Mouse (Mus musculus) C2C12 (cell line): ENCODE results near the gene Ms4a13. TPM values are rescaled to one million over a fixed set of nuclear protein-coding genes. Genes with fewer than 3 reads are reported as not detected.
"Not testable (repeated sequence)": the region's sequence is repeated elsewhere in the genome, so short reads cannot be mapped to it uniquely, and the experiment has no call there.

Experiments used
- H3K27me3 ChIP-seq: one replicate; pipeline ENCODE4 v1.6.1; 2011; ENCODE audit not compliant: control insufficient read depth, insufficient read depth, insufficient read length
- H3K36me3 ChIP-seq: one replicate; pipeline ENCODE4 v1.6.1; 2011; ENCODE audit not compliant: control insufficient read depth, insufficient read depth
- H3K4me3 ChIP-seq: one replicate; pipeline ENCODE4 v1.5.1; 2011; ENCODE audit warnings: mild to moderate bottlenecking, control low read depth; ENCODE audit not compliant: poor library complexity, insufficient read depth, severe bottlenecking
- H3K79me2 ChIP-seq: one replicate; pipeline ENCODE4 v1.6.1; 2011; ENCODE audit not compliant: control insufficient read depth, insufficient read depth
- H3K79me3 ChIP-seq: one replicate; pipeline ENCODE4 v1.6.1; 2011; ENCODE audit warnings: low read depth, control low read depth
- H3ac ChIP-seq: one replicate; pipeline ENCODE3; 2011; ENCODE audit warnings: low read depth; ENCODE audit not compliant: control insufficient read depth, insufficient read length
- CEBPB ChIP-seq: IDR thresholded peaks from one replicate; pipeline ENCODE4 v1.6.1; 2011; ENCODE audit warnings: low read depth, mild to moderate bottlenecking, control low read depth, moderate library complexity
- CTCF ChIP-seq: IDR thresholded peaks from one replicate; pipeline ENCODE4 v1.5.1; 2011; ENCODE audit not compliant: control insufficient read depth, insufficient read depth, insufficient read length
- FOSL1 ChIP-seq: IDR thresholded peaks from one replicate; pipeline ENCODE4 v1.8.0; 2011; ENCODE audit warnings: mild to moderate bottlenecking, low read length; ENCODE audit not compliant: poor library complexity, insufficient read depth, severe bottlenecking
- MAX ChIP-seq: IDR thresholded peaks from one replicate; pipeline ENCODE4 v1.6.1; 2011; ENCODE audit warnings: mild to moderate bottlenecking, control low read depth
- MYOD1 ChIP-seq: IDR thresholded peaks from one replicate; pipeline ENCODE4 v1.6.1; 2011; ENCODE audit warnings: low read depth; ENCODE audit not compliant: control insufficient read depth, insufficient read length
- MYOG ChIP-seq: IDR thresholded peaks from one replicate; pipeline ENCODE4 v1.6.1; 2011; ENCODE audit not compliant: control insufficient read depth, insufficient read length; ENCODE audit errors: extremely low read depth
- USF1 ChIP-seq: IDR thresholded peaks from one replicate; pipeline ENCODE4 v1.6.1; 2011; ENCODE audit warnings: low read depth, mild to moderate bottlenecking, control low read depth, moderate library complexity
- polyA plus RNA-seq: library from polyadenylated mRNA; unstranded; fragments of >200 nt; fragmentation: generic; extraction: Trizol; gene quantifications from one replicate; pipeline ENCODE4 v1.2.1, GENCODE M21; 2012; ENCODE audit warnings: missing spikeins

Ms4a13 gene
- polyA plus RNA-seq, 1 experiment = not detected

- TF ChIP-seq USF1 (no peak), MYOD1 (no peak), CTCF (no peak), CEBPB (no peak), FOSL1 (no peak), MAX (no peak), MYOG (no peak)
- Histone ChIP-seq H3K27me3 (no peaks in the 10 kb centered on the region), H3K79me2 (no peaks in the 10 kb centered on the region), H3ac (no peak within 1 kb of the TSS), H3K4me3 (no peak within 1 kb of the TSS), H3K36me3 (no peaks in the 10 kb centered on the region), H3K79me3 (no peaks in the 10 kb centered on the region)
These were observed 35.8 kb upstream of the Ms4a13 start, which contains the start of gene Ms4a12 for GRCm38 (mm10) chr19:11232348-11232747. Gene Ms4a12, minus strand, starts transcription at chr19:11232448.

- Histone ChIP-seq H3K79me3 (no peaks in the 10 kb centered on the region), H3K4me3 (no peak overlapping the region), H3ac (no peak overlapping the region), H3K27me3 (no peaks in the 10 kb centered on the region), H3K79me2 (no peaks in the 10 kb centered on the region), H3K36me3 (no peaks in the 10 kb centered on the region)
- TF ChIP-seq MAX = no peak
- TF ChIP-seq FOSL1 = no peak
- TF ChIP-seq MYOD1 = no peak
- TF ChIP-seq MYOG = no peak
- TF ChIP-seq CTCF = no peak
- no peak for TF ChIP-seq USF1
- no peak for TF ChIP-seq CEBPB
These were observed 4.0 kb downstream of the Ms4a13 start for GRCm38 (mm10) chr19:11192552-11192951.

- no peak overlapping the region for H3K4me3 ChIP-seq
- no peaks in the 10 kb centered on the region for H3K79me2 ChIP-seq
- no peaks in the 10 kb centered on the region for H3K36me3 ChIP-seq
- H3ac ChIP-seq = no peak overlapping the region
- H3K79me3 ChIP-seq = no peaks in the 10 kb centered on the region
- no peaks in the 10 kb centered on the region for H3K27me3 ChIP-seq
- TF ChIP-seq MYOD1 (no peak), CTCF (no peak), CEBPB (no peak), USF1 (no peak)
These were observed 12.4 kb downstream of the Ms4a13 start for GRCm38 (mm10) chr19:11184121-11184520.

- TF ChIP-seq MYOD1 (no peak), FOSL1 (no peak), MYOG (no peak), USF1 (no peak), MAX (no peak), CTCF (no peak), CEBPB (no peak)
- H3K4me3 ChIP-seq = no peak overlapping the region
- no peaks in the 10 kb centered on the region for H3K79me3 ChIP-seq
- H3K79me2 ChIP-seq = no peaks in the 10 kb centered on the region
- no peaks in the 10 kb centered on the region for H3K36me3 ChIP-seq
- H3K27me3 ChIP-seq = no peaks in the 10 kb centered on the region
- no peak overlapping the region for H3ac ChIP-seq
These were observed 19.1 kb downstream of the Ms4a13 start for GRCm38 (mm10) chr19:11177464-11177863.

- H3K36me3 ChIP-seq = no peaks in the 10 kb centered on the region
- no peak within 1 kb of the TSS for H3ac ChIP-seq
- no peak for TF ChIP-seq USF1
- TF ChIP-seq MYOD1 = no peak
- no peak for TF ChIP-seq CTCF
- no peak for TF ChIP-seq CEBPB
- TF ChIP-seq MYOG = no peak
- H3K4me3 ChIP-seq = no peak within 1 kb of the TSS
- H3K79me2 ChIP-seq = no peaks in the 10 kb centered on the region
- no peaks in the 10 kb centered on the region for H3K27me3 ChIP-seq
- no peaks in the 10 kb centered on the region for H3K79me3 ChIP-seq
These were observed 31.4 kb downstream of the Ms4a13 start, which contains the start of gene 1700025F22Rik for GRCm38 (mm10) chr19:11165172-11165571. Gene 1700025F22Rik, minus strand, starts transcription at chr19:11165320.

- H3K4me3 ChIP-seq, H3K79me2 ChIP-seq, H3K27me3 ChIP-seq, H3K36me3 ChIP-seq, H3K79me3 ChIP-seq, H3ac ChIP-seq: not testable (repeated sequence)
These were observed 38.6 kb downstream of the Ms4a13 start for GRCm38 (mm10) chr19:11157890-11158289.
